Mouse (Mus musculus) cerebellum, adult 9-10 months (tissue): ENCODE measurements around the gene Agps.

Experiments
- DNase-seq: peaks from one replicate; pipeline ENCODE4 v3.0.0; 2022

Gene Agps

GRCm38 (mm10) chr2:75831881-75832633, at the start of gene Agps:
TSS of gene Agps (plus strand) at chr2:75832177.
- DNase-seq: peak; percentile 84

- DNase-seq: no peak
Measured at GRCm38 (mm10) chr2:75786075-75786474, 45.9 kb upstream of the Agps start.

- DNase-seq: no peak
Measured at GRCm38 (mm10) chr2:75788511-75788910, 43.5 kb upstream of the Agps start.

GRCm38 (mm10) chr2:75789959-75790523, 41.9 kb upstream of the Agps start:
- no peak for DNase-seq

- no peak for DNase-seq
Measured at GRCm38 (mm10) chr2:75791561-75792308, 40.2 kb upstream of the Agps start.

GRCm38 (mm10) chr2:75792377-75793203, 39.4 kb upstream of the Agps start:
- no peak for DNase-seq

- no peak for DNase-seq
Measured at GRCm38 (mm10) chr2:75796181-75796580, 35.8 kb upstream of the Agps start.

GRCm38 (mm10) chr2:75798434-75798970, 33.5 kb upstream of the Agps start:
- DNase-seq: no peak

GRCm38 (mm10) chr2:75805767-75806166, 26.2 kb upstream of the Agps start:
- no peak for DNase-seq

- no peak for DNase-seq
Measured at GRCm38 (mm10) chr2:75806891-75807290, 25.1 kb upstream of the Agps start.

GRCm38 (mm10) chr2:75807460-75807859, 24.5 kb upstream of the Agps start:
- DNase-seq: no peak

- DNase-seq: no peak
Measured at GRCm38 (mm10) chr2:75814880-75815279, 17.1 kb upstream of the Agps start.

- DNase-seq: no peak
Measured at GRCm38 (mm10) chr2:75815521-75815920, 16.5 kb upstream of the Agps start.

GRCm38 (mm10) chr2:75816673-75817072, 15.3 kb upstream of the Agps start:
- DNase-seq: no peak

GRCm38 (mm10) chr2:75818719-75819118, 13.3 kb upstream of the Agps start:
- DNase-seq: no peak

GRCm38 (mm10) chr2:75819796-75820195, 12.2 kb upstream of the Agps start:
- no peak for DNase-seq

- no peak for DNase-seq
Measured at GRCm38 (mm10) chr2:75821971-75822751, 9.8 kb upstream of the Agps start.

GRCm38 (mm10) chr2:75823736-75824135, 8.2 kb upstream of the Agps start:
- DNase-seq: no peak

- DNase-seq: no peak
Measured at GRCm38 (mm10) chr2:75824144-75824543, 7.8 kb upstream of the Agps start.

- DNase-seq: no peak
Measured at GRCm38 (mm10) chr2:75824846-75825245, 7.1 kb upstream of the Agps start.

GRCm38 (mm10) chr2:75825603-75826002, 6.4 kb upstream of the Agps start:
- DNase-seq: no peak
